ENCODE assay signal across 8 mouse cellular contexts in genomic region chr17:11067704-11068475, GRCm38 (mm10).
DNase-seq lines count a peak whose midpoint lies in the region; ATAC-seq lines count a peak whose summit lies in the region.

No protein-coding gene starts in this region.

- H3K27me3 ChIP-seq in intestine, embryonic 14.5 days (replicated peaks; ENCODE audit: control insufficient read depth, insufficient read depth, low read length): no peaks in the 10 kb centered on the region
- H3K27me3 ChIP-seq in midbrain, embryonic 13.5 days: no peaks in the 10 kb centered on the region

- 0 out of 2 replicates have a peak, but pooled peaks have one; percentile 36 for ATAC-seq in intestine, embryonic 14.5 days (replicated peaks; ENCODE audit: low FRiP score, low TSS enrichment, low read depth)
- ATAC-seq in midbrain, embryonic 13.5 days: peak; percentile 92
- ATAC-seq in erythroblast, adult 5-6 weeks (replicated peaks; ENCODE audit: low FRiP score, poor library complexity, severe bottlenecking): no peak

- H3K36me3 ChIP-seq in intestine, embryonic 14.5 days (ENCODE audit: control insufficient read depth, insufficient read depth, low read length): no peaks in the 10 kb centered on the region
- no peaks in the 10 kb centered on the region for H3K36me3 ChIP-seq in midbrain, embryonic 13.5 days

- 25% methylated on average over 13 of the region's 14 CpGs for WGBS in intestine, embryonic 14.5 days
- 2% methylated on average over 14 of the region's 14 CpGs for WGBS in midbrain, embryonic 13.5 days

- peak overlapping the region; percentile 26 for H3K4me2 ChIP-seq in intestine, embryonic 14.5 days (ENCODE audit: low read length)
- peak overlapping the region; percentile 53 for H3K4me2 ChIP-seq in midbrain, embryonic 13.5 days (replicated peaks)

- no peak overlapping the region for H3K4me3 ChIP-seq in intestine, embryonic 14.5 days (ENCODE audit: low read depth, low read length)
- H3K4me3 ChIP-seq in midbrain, embryonic 13.5 days (replicated peaks): peak overlapping the region; percentile 28

- DNase-seq in adrenal gland, adult 2 months: peak; percentile 28
- DNase-seq in embryo, embryonic 10 days (ENCODE audit: low spot score): peak; percentile 87
- peak; percentile 44 to 54 for DNase-seq in gastrocnemius, postnatal 36 days
- peak; percentile 68 for DNase-seq in intestine, embryonic 14.5 days (ENCODE audit: low spot score)
- DNase-seq in left cerebral cortex, postnatal 4 days: peak; percentile 83
- peak; percentile 61 for DNase-seq in testis, postnatal 10 days (ENCODE audit: low spot score)

- no peak overlapping the region for H3K9ac ChIP-seq in intestine, embryonic 14.5 days (ENCODE audit: low read length)
- H3K9ac ChIP-seq in midbrain, embryonic 13.5 days (replicated peaks): peak overlapping the region; percentile 39; the same call in 1 of the 2 replicates

- no peaks in the 10 kb centered on the region for H3K9me3 ChIP-seq in intestine, embryonic 14.5 days (ENCODE audit: control insufficient read depth, low read length)
- no peaks in the 10 kb centered on the region for H3K9me3 ChIP-seq in midbrain, embryonic 13.5 days

- no peaks in the 10 kb centered on the region for H3K4me1 ChIP-seq in intestine, embryonic 14.5 days (replicated peaks; ENCODE audit: control insufficient read depth, insufficient read depth, low read length)
- H3K4me1 ChIP-seq in midbrain, embryonic 13.5 days (replicated peaks): peaks cover 26% of the 10 kb centered on the region

- no peak overlapping the region for H3K27ac ChIP-seq in intestine, embryonic 14.5 days (ENCODE audit: low read depth)
- H3K27ac ChIP-seq in midbrain, embryonic 13.5 days: peak overlapping the region; percentile 79

- intact Hi-C loops in gastrocnemius, postnatal 36 days (cut with DNase I): loop anchor here (5.0 kb wide), 1 partner anchor 226 kb away; the partner anchor contains the start of genes Pacrg and Prkn
- intact Hi-C loops in left cerebral cortex, postnatal 4 days (cut with DNase I): no loop called here

Comparison
In these comparisons a context has a peak if more than half of its experiments do, and no peak if none do; other contexts are left out.
1. DNase-seq: peak in every context shown above with its lines; median percentile 87 in embryo, embryonic 10 days; 83 in left cerebral cortex, postnatal 4 days; 68 in intestine, embryonic 14.5 days; 61 in testis, postnatal 10 days; 49 in gastrocnemius, postnatal 36 days; 28 in adrenal gland, adult 2 months.